Mouse (Mus musculus) adrenal gland, adult 2 months (tissue): Measurements from ENCODE around the gene Kdm5b. TPM values are rescaled to one million over a fixed set of nuclear protein-coding genes. Genes with fewer than 3 reads are reported as not detected.

Experiments
- DNase-seq: peaks from one replicate; pipeline ENCODE4 v3.0.0; 2021
- polyA plus RNA-seq: library from polyadenylated mRNA; depleted of rRNA; stranded (reverse); fragments of >200 nt; gene quantifications from 2 replicates; pipeline ENCODE4 v1.2.3, GENCODE M21; 2012
- total RNA-seq, 2 experiments: library from RNA; stranded (reverse); gene quantifications; 2 replicates each; pipeline ENCODE4 v1.2.3; 2021

Kdm5b gene
- total and polyA plus RNA-seq, 3 experiments = 22.3 to 36.0 (median 36.0) TPM

- DNase-seq = no peak
These were observed 29.7 kb downstream of the Kdm5b start for GRCm38 (mm10) chr1:134589676-134590075.

- DNase-seq = no peak
These were observed 31.8 kb downstream of the Kdm5b start for GRCm38 (mm10) chr1:134591773-134592172.

GRCm38 (mm10) chr1:134597339-134598054 lies 37.5 kb downstream of the Kdm5b start:
- no peak for DNase-seq

GRCm38 (mm10) chr1:134604086-134604485 lies 44.1 kb downstream of the Kdm5b start:
- DNase-seq = no peak

GRCm38 (mm10) chr1:134605670-134606069 lies 45.7 kb downstream of the Kdm5b start:
- DNase-seq = no peak

- no peak for DNase-seq
These were observed 46.4 kb downstream of the Kdm5b start for GRCm38 (mm10) chr1:134606381-134606780.

- DNase-seq = no peak
These were observed 47.3 kb downstream of the Kdm5b start for GRCm38 (mm10) chr1:134607279-134607678.

- DNase-seq = no peak
These were observed 49.2 kb downstream of the Kdm5b start for GRCm38 (mm10) chr1:134609172-134609571.

GRCm38 (mm10) chr1:134614554-134614953 lies 54.6 kb downstream of the Kdm5b start:
- DNase-seq = no peak

- no peak for DNase-seq
These were observed 55.0 kb downstream of the Kdm5b start for GRCm38 (mm10) chr1:134614988-134615387.

- DNase-seq = no peak
These were observed 57.7 kb downstream of the Kdm5b start for GRCm38 (mm10) chr1:134617656-134618055.

- no peak for DNase-seq
These were observed 65.4 kb downstream of the Kdm5b start for GRCm38 (mm10) chr1:134625325-134625724.

GRCm38 (mm10) chr1:134629455-134629854 lies 69.5 kb downstream of the Kdm5b start:
- DNase-seq = peak; percentile 75

GRCm38 (mm10) chr1:134634296-134634695 lies 74.3 kb downstream of the Kdm5b start:
- DNase-seq = no peak

- no peak for DNase-seq
These were observed 76.3 kb downstream of the Kdm5b start for GRCm38 (mm10) chr1:134636245-134636644.

GRCm38 (mm10) chr1:134636684-134637083 lies 76.7 kb downstream of the Kdm5b start:
- peak; percentile 28 for DNase-seq

- no peak for DNase-seq
These were observed 78.1 kb downstream of the Kdm5b start for GRCm38 (mm10) chr1:134638041-134638440.

- DNase-seq = peak; percentile 49
These were observed 78.6 kb downstream of the Kdm5b start for GRCm38 (mm10) chr1:134638522-134638921.

- no peak for DNase-seq
These were observed 79.5 kb downstream of the Kdm5b start for GRCm38 (mm10) chr1:134639460-134639859.

- DNase-seq = no peak
These were observed 81.5 kb downstream of the Kdm5b start for GRCm38 (mm10) chr1:134641507-134641906.

GRCm38 (mm10) chr1:134643702-134644101 lies 83.7 kb downstream of the Kdm5b start:
- DNase-seq = no peak

GRCm38 (mm10) chr1:134645408-134646200 lies 85.6 kb downstream of the Kdm5b start:
- no peak for DNase-seq

GRCm38 (mm10) chr1:134646261-134646962 lies 86.4 kb downstream of the Kdm5b start, which contains the start of gene Syt2:
TSS of gene Syt2 (plus strand) at chr1:134646677.
- DNase-seq = peak; percentile 53
